Mouse (Mus musculus) MEL (cell line): ENCODE measurements at regions not wholly inside any gene's neighbourhood (a gene's known extent, or its start where the extent isn't known, plus 50 kb on each side); places are given as distances from the start of the nearest gene placed in this dataset.

ENCODE experiments used
- DNase-seq: peaks from one replicate; pipeline ENCODE4 v3.0.0; 2011; ENCODE audit warnings: low read depth, low spot score
- H3K27ac ChIP-seq: 2 replicates; pipeline ENCODE4 v1.5.1; 2012; ENCODE audit warnings: low read depth, mild to moderate bottlenecking, control low read depth, low read length, moderate library complexity; ENCODE audit not compliant: control insufficient read depth
- H3K27me3 ChIP-seq, 2 experiments: fragments of 150-350 bp in 1 of 2; sonication (generic) in 1 of 2; 2 replicates each; pipeline ENCODE4 v1.6.1; 2012; ENCODE audit warnings: low read length in 2 of 2, mild to moderate bottlenecking in 2 of 2, improper control_type of control experiment in 1 of 2, moderate library complexity in 1 of 2; ENCODE audit not compliant: insufficient read depth in 2 of 2, control insufficient read depth in 1 of 2
- H3K36me3 ChIP-seq, 2 experiments: 2 replicates each; pipeline ENCODE4 v1.6.1; 2012 to 2014; ENCODE audit warnings: low read length in 2 of 2, improper control_type of control experiment in 1 of 2, inconsistent platforms in 1 of 2, mild to moderate bottlenecking in 1 of 2; ENCODE audit not compliant: insufficient read depth in 2 of 2, control insufficient read depth in 1 of 2
- H3K4me1 ChIP-seq, 2 experiments: fragments of 150-350 bp in 1 of 2; sonication (generic) in 1 of 2; 2 replicates each; pipeline ENCODE4 v1.6.1; 2012; ENCODE audit warnings: low read length in 2 of 2, improper control_type of control experiment in 1 of 2, mild to moderate bottlenecking in 1 of 2; ENCODE audit not compliant: insufficient read depth in 2 of 2, control insufficient read depth in 1 of 2
- H3K4me3 ChIP-seq, 2 experiments: fragments of 150-350 bp in 1 of 2; sonication (generic) in 1 of 2; 2 replicates each; pipeline ENCODE4 v1.5.1; 2012; ENCODE audit warnings: low read depth in 2 of 2, low read length in 2 of 2, mild to moderate bottlenecking in 2 of 2, moderate library complexity in 2 of 2, control low read depth in 1 of 2, improper control_type of control experiment in 1 of 2; ENCODE audit not compliant: control insufficient read depth in 1 of 2, insufficient read depth in 1 of 2
- H3K79me2 ChIP-seq: 2 replicates; pipeline ENCODE4 v1.6.1; 2012; ENCODE audit warnings: mild to moderate bottlenecking, low read length, moderate library complexity; ENCODE audit not compliant: control insufficient read depth, poor library complexity, insufficient read depth
- H3K9ac ChIP-seq: 2 replicates; pipeline ENCODE4 v1.6.1; 2012; ENCODE audit warnings: low read depth, mild to moderate bottlenecking, control low read depth, low read length, moderate library complexity; ENCODE audit not compliant: control insufficient read depth, poor library complexity, severe bottlenecking
- H3K9me3 ChIP-seq: fragments of 150-350 bp; sonication (generic); replicated peaks from 2 replicates; pipeline ENCODE4 v1.6.1; 2012; ENCODE audit warnings: mild to moderate bottlenecking, low read length, improper control_type of control experiment, moderate library complexity; ENCODE audit not compliant: insufficient read depth
- BHLHE40 ChIP-seq: IDR thresholded peaks from 2 replicates; pipeline ENCODE4 v1.6.1; 2012; ENCODE audit warnings: low read depth, mild to moderate bottlenecking, inconsistent platforms, low read length, improper control_type of control experiment, borderline replicate concordance
- CHD1 ChIP-seq: IDR thresholded peaks from 2 replicates; pipeline ENCODE4 v1.6.1; 2012; ENCODE audit warnings: low read depth, mild to moderate bottlenecking, inconsistent platforms, low read length, improper control_type of control experiment
- CTCF ChIP-seq, 3 experiments: IDR thresholded peaks in 2 of 3; conservative IDR thresholded peaks in 1 of 3; 2 replicates each; pipeline ENCODE4 v1.5.1; 2011 to 2012; ENCODE audit warnings: low read length in 3 of 3, low read depth in 2 of 3, mild to moderate bottlenecking in 2 of 3, improper control_type of control experiment in 1 of 3, inconsistent platforms in 1 of 3, mixed read lengths in 1 of 3, moderate library complexity in 1 of 3; ENCODE audit not compliant: control insufficient read depth in 1 of 3, insufficient read depth in 1 of 3, poor library complexity in 1 of 3, severe bottlenecking in 1 of 3
- E2F4 ChIP-seq: IDR thresholded peaks from 2 replicates; pipeline ENCODE4 v1.6.1; 2011; ENCODE audit warnings: low read depth, low read length, improper control_type of control experiment, borderline replicate concordance
- GABPA ChIP-seq: IDR thresholded peaks from 2 replicates; pipeline ENCODE4 v1.6.1; 2012; ENCODE audit warnings: low read depth, mild to moderate bottlenecking, inconsistent platforms, low read length, improper control_type of control experiment, moderate library complexity
- GATA1 ChIP-seq: IDR thresholded peaks from 2 replicates; pipeline ENCODE4 v1.6.1; 2011; ENCODE audit warnings: low read depth, low read length, improper control_type of control experiment
- HCFC1 ChIP-seq: IDR thresholded peaks from 2 replicates; pipeline ENCODE4 v1.6.1; 2012; ENCODE audit warnings: low read depth, mild to moderate bottlenecking, inconsistent platforms, low read length, improper control_type of control experiment, moderate library complexity
- JUND ChIP-seq: IDR thresholded peaks from 2 replicates; pipeline ENCODE4 v1.6.1; 2011; ENCODE audit warnings: low read depth, mild to moderate bottlenecking, improper control_type of control experiment, low read length
- KAT2A ChIP-seq: conservative IDR thresholded peaks from 2 replicates; pipeline ENCODE4 v1.6.1; 2012; ENCODE audit warnings: low read depth, low read length, improper control_type of control experiment, inconsistent platforms
- MAFK ChIP-seq: IDR thresholded peaks from 2 replicates; pipeline ENCODE4 v1.6.1; 2011; ENCODE audit warnings: low read depth, mild to moderate bottlenecking, low read length, improper control_type of control experiment, borderline replicate concordance
- MAX ChIP-seq: IDR thresholded peaks from 2 replicates; pipeline ENCODE4 v1.6.1; 2011; ENCODE audit warnings: low read length, improper control_type of control experiment
- MEF2A ChIP-seq: IDR thresholded peaks from 2 replicates; pipeline ENCODE4 v1.6.1; 2014; ENCODE audit warnings: low read depth, mild to moderate bottlenecking, inconsistent platforms, low read length, improper control_type of control experiment; ENCODE audit not compliant: poor library complexity, insufficient replicate concordance, severe bottlenecking; ENCODE audit errors: extremely low read depth
- MXI1 ChIP-seq: IDR thresholded peaks from 2 replicates; pipeline ENCODE4 v1.6.1; 2011; ENCODE audit warnings: mild to moderate bottlenecking, low read depth, low read length, improper control_type of control experiment
- MYB ChIP-seq: IDR thresholded peaks from 2 replicates; pipeline ENCODE4 v1.6.1; 2011; ENCODE audit warnings: mild to moderate bottlenecking, low read depth, low read length, improper control_type of control experiment
- MYC ChIP-seq: IDR thresholded peaks from 2 replicates; pipeline ENCODE4 v1.6.1; 2011; ENCODE audit warnings: low read depth, mild to moderate bottlenecking, low read length, improper control_type of control experiment, moderate library complexity
- NELFE ChIP-seq: IDR thresholded peaks from 2 replicates; pipeline ENCODE4 v1.6.1; 2011; ENCODE audit warnings: low read depth, low read length, improper control_type of control experiment
- NRF1 ChIP-seq: IDR thresholded peaks from 2 replicates; pipeline ENCODE4 v1.6.1; 2014; ENCODE audit warnings: low read depth, mild to moderate bottlenecking, inconsistent platforms, low read length, improper control_type of control experiment, moderate library complexity; ENCODE audit not compliant: poor library complexity, insufficient read depth, severe bottlenecking
- POLR2AphosphoS5 ChIP-seq: IDR thresholded peaks from 2 replicates; pipeline ENCODE4 v1.6.1; 2012; ENCODE audit warnings: low read depth, borderline replicate concordance, mild to moderate bottlenecking, inconsistent platforms, low read length, moderate library complexity, mixed read lengths
- RAD21 ChIP-seq: IDR thresholded peaks from 2 replicates; pipeline ENCODE4 v1.6.1; 2011; ENCODE audit warnings: mild to moderate bottlenecking, low read depth, low read length, improper control_type of control experiment
- RCOR1 ChIP-seq: IDR thresholded peaks from 2 replicates; pipeline ENCODE4 v1.6.1; 2012; ENCODE audit warnings: low read depth, mild to moderate bottlenecking, inconsistent platforms, low read length, improper control_type of control experiment
- SIN3A ChIP-seq: IDR thresholded peaks from 2 replicates; pipeline ENCODE4 v1.6.1; 2012; ENCODE audit warnings: low read length, improper control_type of control experiment, inconsistent platforms
- TAL1 ChIP-seq: IDR thresholded peaks from 2 replicates; pipeline ENCODE4 v1.6.1; 2012; ENCODE audit warnings: mild to moderate bottlenecking, inconsistent platforms, low read length, moderate library complexity, mixed read lengths
- TCF12 ChIP-seq: IDR thresholded peaks from 2 replicates; pipeline ENCODE4 v1.6.1; 2014; ENCODE audit warnings: low read depth, mild to moderate bottlenecking, inconsistent platforms, low read length, improper control_type of control experiment, moderate library complexity
- UBTF ChIP-seq: IDR thresholded peaks from 2 replicates; pipeline ENCODE4 v1.6.1; 2012; ENCODE audit warnings: low read depth, mild to moderate bottlenecking, inconsistent platforms, low read length, improper control_type of control experiment, moderate library complexity, borderline replicate concordance; ENCODE audit not compliant: insufficient read depth
- USF1 ChIP-seq: IDR thresholded peaks from 2 replicates; pipeline ENCODE4 v1.6.1; 2014; ENCODE audit warnings: low read depth, mild to moderate bottlenecking, inconsistent platforms, low read length, improper control_type of control experiment, moderate library complexity
- USF2 ChIP-seq, 2 experiments: IDR thresholded peaks; 2 replicates each; pipeline ENCODE4 v1.6.1; 2011 to 2012; ENCODE audit warnings: improper control_type of control experiment in 2 of 2, low read length in 2 of 2, borderline replicate concordance in 1 of 2, inconsistent platforms in 1 of 2, low read depth in 1 of 2, mild to moderate bottlenecking in 1 of 2; ENCODE audit not compliant: insufficient read depth in 1 of 2
- ZC3H11A ChIP-seq: IDR thresholded peaks from 2 replicates; pipeline ENCODE4 v1.6.1; 2012; ENCODE audit warnings: low read depth, mild to moderate bottlenecking, inconsistent platforms, low read length, improper control_type of control experiment
- ZMIZ1 ChIP-seq: IDR thresholded peaks from 2 replicates; pipeline ENCODE4 v1.6.1; 2012; ENCODE audit warnings: low read depth, mild to moderate bottlenecking, inconsistent platforms, low read length, improper control_type of control experiment, moderate library complexity

- no peaks in the 10 kb centered on the region for H3K36me3 ChIP-seq
- no peak overlapping the region for H3K9ac ChIP-seq
- no peaks in the 10 kb centered on the region for H3K27me3 ChIP-seq
- no peaks in the 10 kb centered on the region for H3K9me3 ChIP-seq
- no peaks in the 10 kb centered on the region for H3K4me1 ChIP-seq
- no peak for DNase-seq
- H3K27ac ChIP-seq = no peak overlapping the region
- no peaks in the 10 kb centered on the region for H3K79me2 ChIP-seq
- H3K4me3 ChIP-seq = no peak overlapping the region
- TF ChIP-seq HCFC1 (no peak), UBTF (no peak), ZC3H11A (no peak), JUND (no peak), GABPA (no peak), E2F4 (no peak), MAFK (no peak), ZMIZ1 (no peak), POLR2AphosphoS5 (no peak), BHLHE40 (no peak), USF1 (no peak), TCF12 (no peak), MAX (no peak), MYC (no peak), MEF2A (no peak), USF2 (IDR thresholded peaks at IDR 0.05; ENCODE audit: borderline replicate concordance in 1 of 2, insufficient read depth in 1 of 2, low read depth in 1 of 2, low read length in 2 of 2) (no peak), RCOR1 (no peak), MXI1 (no peak), RAD21 (no peak), CHD1 (no peak)
Observed at GRCm38 (mm10) chr6:61068117-61068489, 112.0 kb upstream of the Ccser1 start.

GRCm38 (mm10) chr6:61073267-61073666 lies 106.9 kb upstream of the Ccser1 start:
- Histone ChIP-seq H3K9me3 (no peaks in the 10 kb centered on the region), H3K4me1 (no peaks in the 10 kb centered on the region)
- TF ChIP-seq TAL1 = no peak
- no peak for TF ChIP-seq NELFE
- TF ChIP-seq POLR2AphosphoS5 = no peak
- TF ChIP-seq CTCF (IDR thresholded peaks at IDR 0.05 in 2 of 3, conservative IDR thresholded peaks at IDR 0.05 in 1 of 3; ENCODE audit: control insufficient read depth in 1 of 3, insufficient read depth in 1 of 3, low read depth in 2 of 3, low read length in 3 of 3, poor library complexity in 1 of 3, severe bottlenecking in 1 of 3) = no peak
- no peak for TF ChIP-seq JUND
- TF ChIP-seq SIN3A = no peak
- no peak for TF ChIP-seq GATA1
- TF ChIP-seq MAX = no peak
- no peak for TF ChIP-seq RAD21
- no peak for TF ChIP-seq MYB
- TF ChIP-seq KAT2A = no peak
- no peak for TF ChIP-seq NRF1

More at GRCm38 (mm10) chr6:61073267-61073666, 106.9 kb upstream of the Ccser1 start:
- Histone ChIP-seq H3K27me3 (no peaks in the 10 kb centered on the region), H3K27ac (no peak overlapping the region), H3K9ac (no peak overlapping the region), H3K79me2 (no peaks in the 10 kb centered on the region), H3K4me3 (no peak overlapping the region), H3K36me3 (no peaks in the 10 kb centered on the region)
- no peak for DNase-seq
